8 mouse cellular contexts compared by ENCODE assay signal in the genomic region with DNA sequence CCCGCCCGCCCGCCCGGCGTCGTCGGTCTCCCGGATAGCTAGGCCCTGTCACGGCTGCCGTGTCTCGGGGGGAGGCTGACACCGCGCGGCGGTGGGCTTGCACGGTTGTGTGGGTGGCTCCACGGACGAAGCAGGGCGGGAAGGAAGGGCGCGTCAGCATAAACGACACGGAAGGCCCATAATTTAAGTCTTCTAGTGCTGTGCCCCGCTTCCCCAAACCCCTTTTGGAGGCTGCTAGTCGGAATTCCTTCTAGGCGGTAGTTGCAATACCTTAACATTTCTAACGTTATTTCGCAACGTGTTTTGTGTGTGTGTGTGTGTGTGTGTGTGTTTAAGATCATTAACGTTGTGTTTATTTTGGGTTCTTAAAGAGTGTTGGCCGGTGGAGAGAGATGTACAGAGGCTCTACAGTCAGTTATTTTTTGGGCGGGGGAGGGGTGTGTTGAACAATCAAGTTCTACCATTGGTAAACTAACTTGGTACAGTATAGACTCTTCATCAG. TPM values are rescaled to one million over a fixed set of nuclear protein-coding genes. Genes with fewer than 3 reads are reported as not detected.
A peak's percentile ranks its signal among the peaks of the same experiment; 100 is the strongest.
DNase-seq lines count a peak whose midpoint lies in the region; ATAC-seq lines count a peak whose summit lies in the region.

No protein-coding gene starts in this region.

- H3K4me3 ChIP-seq in neural tube, embryonic 11.5 days (ENCODE audit: low read depth, low read length) = peak overlapping the region; percentile 90
- peak overlapping the region; percentile 99 for H3K4me3 ChIP-seq in forebrain, embryonic 16.5 days (replicated peaks; ENCODE audit: low read length)
- peak overlapping the region; percentile 100 for H3K4me3 ChIP-seq in liver, embryonic 11.5 days (ENCODE audit: low read depth, low read length)
- peak overlapping the region; percentile 98 for H3K4me3 ChIP-seq in neural tube, embryonic 14.5 days (ENCODE audit: low read depth, low read length)

- no peaks in the 10 kb centered on the region for H3K9me3 ChIP-seq in neural tube, embryonic 11.5 days (ENCODE audit: control insufficient read depth, low read length)
- H3K9me3 ChIP-seq in forebrain, embryonic 16.5 days (ENCODE audit: control insufficient read depth, low read length) = no peaks in the 10 kb centered on the region
- no peaks in the 10 kb centered on the region for H3K9me3 ChIP-seq in liver, embryonic 11.5 days (ENCODE audit: control insufficient read depth, low read length)
- no peaks in the 10 kb centered on the region for H3K9me3 ChIP-seq in neural tube, embryonic 14.5 days (ENCODE audit: control insufficient read depth, low read length)

- H3K9ac ChIP-seq in neural tube, embryonic 11.5 days (ENCODE audit: low read length) = peak overlapping the region; percentile 93
- H3K9ac ChIP-seq in forebrain, embryonic 16.5 days (replicated peaks; ENCODE audit: low read depth, low read length) = peak overlapping the region; percentile 94
- H3K9ac ChIP-seq in liver, embryonic 11.5 days (ENCODE audit: low read depth, low read length) = peak overlapping the region; percentile 99
- peak overlapping the region; percentile 95 for H3K9ac ChIP-seq in neural tube, embryonic 14.5 days (replicated peaks; ENCODE audit: low read depth, low read length)

- no peak; the same call in 1 of the 2 replicates for ATAC-seq in neural tube, embryonic 11.5 days (ENCODE audit: insufficient read depth, low FRiP score, low TSS enrichment)
- ATAC-seq in forebrain, embryonic 16.5 days = no peak
- ATAC-seq in liver, embryonic 11.5 days (replicated peaks; ENCODE audit: low FRiP score) = peak; percentile 51
- ATAC-seq in neural tube, embryonic 14.5 days (ENCODE audit: low read depth) = no peak; the same call in 1 of the 2 replicates

- H3K27me3 ChIP-seq in neural tube, embryonic 11.5 days (ENCODE audit: control insufficient read depth, insufficient read depth, low read length) = no peaks in the 10 kb centered on the region
- H3K27me3 ChIP-seq in forebrain, embryonic 16.5 days (replicated peaks; ENCODE audit: control insufficient read depth, insufficient read depth, low read length) = no peaks in the 10 kb centered on the region
- no peaks in the 10 kb centered on the region for H3K27me3 ChIP-seq in liver, embryonic 11.5 days (replicated peaks; ENCODE audit: control insufficient read depth, insufficient read depth, low read length)
- H3K27me3 ChIP-seq in neural tube, embryonic 14.5 days (ENCODE audit: control insufficient read depth, insufficient read depth, low read length) = no peaks in the 10 kb centered on the region

- peak overlapping the region; percentile 84 for H3K27ac ChIP-seq in neural tube, embryonic 11.5 days (ENCODE audit: low read depth, low read length)
- H3K27ac ChIP-seq in forebrain, embryonic 16.5 days (ENCODE audit: low read length) = peak overlapping the region; percentile 94
- peak overlapping the region; percentile 98 for H3K27ac ChIP-seq in liver, embryonic 11.5 days (ENCODE audit: low read depth, low read length)
- H3K27ac ChIP-seq in neural tube, embryonic 14.5 days (ENCODE audit: low read depth, low read length) = peak overlapping the region; percentile 96

- under 1% methylated on average over 31 of the region's 32 CpGs for WGBS in neural tube, embryonic 11.5 days
- under 1% methylated on average over 29 of the region's 32 CpGs for WGBS in forebrain, embryonic 16.5 days
- under 1% methylated on average over 32 of the region's 32 CpGs for WGBS in liver, embryonic 11.5 days
- under 1% methylated on average over 25 of the region's 32 CpGs for whole genome bisulfite sequencing in neural tube, embryonic 14.5 days

- no peaks in the 10 kb centered on the region for H3K4me1 ChIP-seq in neural tube, embryonic 11.5 days (ENCODE audit: control insufficient read depth, insufficient read depth, low read length)
- peaks cover 13% of the 10 kb centered on the region for H3K4me1 ChIP-seq in forebrain, embryonic 16.5 days (replicated peaks; ENCODE audit: control insufficient read depth, insufficient read depth, low read length)
- peaks cover 10% of the 10 kb centered on the region; the same call in 1 of the 2 replicates for H3K4me1 ChIP-seq in liver, embryonic 11.5 days (replicated peaks; ENCODE audit: control insufficient read depth, insufficient read depth, low read length)
- peaks cover 10% of the 10 kb centered on the region for H3K4me1 ChIP-seq in neural tube, embryonic 14.5 days (ENCODE audit: control insufficient read depth, insufficient read depth, low read length)

- DNase-seq in neural tube, embryonic 11.5 days (ENCODE audit: low spot score) = no peak
- no peak for DNase-seq in neural tube, embryonic 10.5 days (ENCODE audit: extremely low spot score, low spot score)
- peak; percentile 53 for DNase-seq in ZHBTc4 (ENCODE audit: low read depth, low spot score)
- DNase-seq in liver, embryonic 11.5 days (ENCODE audit: low spot score) = no peak
- no peak for DNase-seq in frontal cortex, postnatal 36 days (ENCODE audit: low spot score in 2 of 2)
- no peak for DNase-seq in gastrocnemius, postnatal 4 days (ENCODE audit: low spot score in 2 of 2)

- no peaks in the 10 kb centered on the region for H3K36me3 ChIP-seq in neural tube, embryonic 11.5 days (ENCODE audit: control insufficient read depth, insufficient read depth, low read length)
- H3K36me3 ChIP-seq in forebrain, embryonic 16.5 days (ENCODE audit: control insufficient read depth, insufficient read depth) = no peaks in the 10 kb centered on the region
- no peaks in the 10 kb centered on the region; the same call in 1 of the 2 replicates for H3K36me3 ChIP-seq in liver, embryonic 11.5 days (ENCODE audit: control insufficient read depth, insufficient read depth, low read length)
- peaks cover 4% of the 10 kb centered on the region; the same call in 1 of the 2 replicates for H3K36me3 ChIP-seq in neural tube, embryonic 14.5 days (ENCODE audit: control insufficient read depth, insufficient read depth, low read length)

- peak overlapping the region; percentile 47 for H3K4me2 ChIP-seq in neural tube, embryonic 11.5 days (ENCODE audit: low read depth)
- peak overlapping the region; percentile 77 for H3K4me2 ChIP-seq in forebrain, embryonic 16.5 days (ENCODE audit: low read length)
- peak overlapping the region; percentile 72 for H3K4me2 ChIP-seq in liver, embryonic 11.5 days
- peak overlapping the region; percentile 64 for H3K4me2 ChIP-seq in neural tube, embryonic 14.5 days (ENCODE audit: low read depth, low read length)

RNA-seq across cellular contexts. Expression of a gene that starts 0.6 kb away (rescaled TPM):
- 28.8 and 30.2 TPM in 2 replicates for polyA plus RNA-seq in neural tube, embryonic 11.5 days (2014; fragmentation: Nextera tagmentation; extraction: Ambion mirVana)
- 22.8 and 24.8 TPM in 2 replicates for polyA plus RNA-seq in forebrain, embryonic 16.5 days (2015; fragmentation: Nextera tagmentation; extraction: Ambion mirVana)
- 38.1 and 38.5 TPM in 2 replicates for polyA plus RNA-seq in liver, embryonic 11.5 days (2014; fragmentation: Nextera tagmentation; extraction: Ambion mirVana)
- polyA plus RNA-seq in neural tube, embryonic 14.5 days (2014; fragmentation: Nextera tagmentation; extraction: Ambion mirVana) = 23.9 and 31.4 TPM in 2 replicates
- total RNA-seq in gastrocnemius, postnatal 4 days (2021) = 10 to 100 TPM; 64.9 to 75.2 TPM

RNA-seq across cellular contexts. Expression of a gene that starts 50.4 kb away (rescaled TPM):
- polyA plus RNA-seq in neural tube, embryonic 11.5 days (2014; fragmentation: Nextera tagmentation; extraction: Ambion mirVana) = 7.4 and 9.2 TPM in 2 replicates
- polyA plus RNA-seq in forebrain, embryonic 16.5 days (2015; fragmentation: Nextera tagmentation; extraction: Ambion mirVana) = 11.4 and 11.5 TPM in 2 replicates
- polyA plus RNA-seq in liver, embryonic 11.5 days (2014; fragmentation: Nextera tagmentation; extraction: Ambion mirVana) = 4.9 and 5.3 TPM in 2 replicates
- 8.5 and 9.2 TPM in 2 replicates for polyA plus RNA-seq in neural tube, embryonic 14.5 days (2014; fragmentation: Nextera tagmentation; extraction: Ambion mirVana)
- total RNA-seq in gastrocnemius, postnatal 4 days (2021) = 1 to 10 TPM; 1.8 TPM
